Mouse (Mus musculus): ENCODE measurements around the gene Cog5. TPM values are rescaled to one million over a fixed set of nuclear protein-coding genes. Genes with fewer than 3 reads are reported as not detected.

Gene Cog5
- total and polyA plus RNA-seq, 3 experiments = 34.8 to 42.7 (median 39.3) TPM

DNA sequence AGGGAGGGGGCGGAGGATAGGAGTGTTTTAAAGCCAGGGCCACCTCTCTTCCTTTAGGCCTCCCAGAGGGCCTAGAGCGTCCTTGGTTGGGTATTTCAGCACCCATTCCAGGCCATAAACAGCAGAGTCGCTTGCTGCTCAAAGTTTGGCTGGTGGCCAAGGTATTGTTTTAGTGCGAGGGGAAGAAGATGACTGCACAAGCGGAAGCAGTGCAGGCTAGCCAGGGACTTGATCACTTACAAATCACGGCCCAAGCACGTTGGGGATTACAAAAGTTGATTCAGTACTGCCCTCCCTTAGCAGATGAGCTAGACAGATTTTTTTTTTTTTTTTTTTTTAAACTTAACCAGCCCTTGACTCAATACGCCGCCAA is 296.0 kb downstream of the Cog5 start:
- Histone ChIP-seq H3K4me3 (replicated peaks in 1 of 3; ENCODE audit: low read depth in 2 of 3, low read length in 2 of 3, poor library complexity in 1 of 3) (peak overlapping the region in 2 of 3 experiments; percentile 21 to 46), H3K27me3 (replicated peaks) (no peaks in the 10 kb centered on the region), H3K4me2 (ENCODE audit: insufficient read depth, low read depth, poor library complexity, severe bottlenecking) (peak overlapping the region; percentile 96), H3K27ac (ENCODE audit: insufficient read depth, low read depth) (peak overlapping the region; percentile 93), H3K79me2 (replicated peaks; ENCODE audit: control insufficient read depth, extremely low read depth, insufficient read depth, poor library complexity, severe bottlenecking) (peaks cover 31% of the 10 kb centered on the region), H3K9me3 (replicated peaks; ENCODE audit: low read length) (no peaks in the 10 kb centered on the region), H3K9ac (ENCODE audit: insufficient read depth, low read depth) (peak overlapping the region; percentile 89), H3K4me1 (ENCODE audit: control insufficient read depth in 1 of 2, insufficient read depth in 2 of 2) (peaks cover 0 to 33% of the 10 kb centered on the region in 2 experiments; a peak in 3 of 4 replicates), H3K36me3 (replicated peaks in 1 of 2; ENCODE audit: control insufficient read depth in 1 of 2, insufficient read depth in 1 of 2, low read length in 1 of 2) (peaks cover 0 to 6% of the 10 kb centered on the region in 2 experiments)
- no peak for DNase-seq (ENCODE audit: extremely low read depth)
- TF ChIP-seq TCF12 (IDR thresholded peaks at IDR 0.05; ENCODE audit: low read depth, low read length) (no peak), USF2 (conservative IDR thresholded peaks at IDR 0.05; ENCODE audit: low read depth, low read length) (no peak), ELF1 (IDR thresholded peaks at IDR 0.05; ENCODE audit: low read depth, low read length) (peak; percentile 70), SMC3 (IDR thresholded peaks at IDR 0.05; ENCODE audit: low read depth, low read length) (no peak), ZNF384 (IDR thresholded peaks at IDR 0.05; ENCODE audit: low read depth, low read length) (peak; percentile 74), POLR2A (IDR thresholded peaks at IDR 0.05; ENCODE audit: low read depth, low read length) (peak; percentile 29; the same call in 1 of the 2 replicates), NRF1 (IDR thresholded peaks at IDR 0.05; ENCODE audit: low read depth, low read length) (no peak), ZC3H11A (IDR thresholded peaks at IDR 0.05; ENCODE audit: low read depth, low read length) (no peak), JUND (conservative IDR thresholded peaks at IDR 0.05; ENCODE audit: low read depth, low read length) (no peak), BHLHE40 (IDR thresholded peaks at IDR 0.05; ENCODE audit: low read depth, low read length) (peak; percentile 25), MXI1 (IDR thresholded peaks at IDR 0.05; ENCODE audit: low read depth, low read length) (peak; percentile 82), MEF2A (IDR thresholded peaks at IDR 0.05; ENCODE audit: borderline replicate concordance, low read depth, low read length) (peak; percentile 8; the same call in 1 of the 2 replicates), POLR2AphosphoS2 (IDR thresholded peaks at IDR 0.05; ENCODE audit: low read depth, low read length) (0 out of 2 replicates have a peak, but pooled peaks have one; percentile 14), PAX5 (IDR thresholded peaks at IDR 0.05; ENCODE audit: low read length) (no peak), MYC (IDR thresholded peaks at IDR 0.05; ENCODE audit: low read depth, low read length) (no peak), GABPA (IDR thresholded peaks at IDR 0.05; ENCODE audit: insufficient replicate concordance, low read depth, low read length) (no peak), SIN3A (IDR thresholded peaks at IDR 0.05; ENCODE audit: low read length) (no peak), ETS1 (conservative IDR thresholded peaks at IDR 0.05; ENCODE audit: low read depth, low read length) (peak; percentile 59; the same call in 1 of the 2 replicates), ZMIZ1 (IDR thresholded peaks at IDR 0.05; ENCODE audit: low read depth, low read length) (no peak; the same call in 1 of the 2 replicates)
- in situ Hi-C loops (cut with MboI; ENCODE audit: low pct_ligation_motif_present, low pct_unique_long_range_greater_than_20kb, low sequenced_read_pairs) (no loop called here), dilution Hi-C loops (cut with MboI; ENCODE audit: extremely low pct_ligation_motif_present, extremely low pct_unique_long_range_greater_than_20kb, low sequenced_read_pairs) (no loop called here)

GRCm38 (mm10) chr12:31955843-31956242 is 301.2 kb downstream of the Cog5 start:
- Histone ChIP-seq H3K79me2 (replicated peaks; ENCODE audit: control insufficient read depth, extremely low read depth, insufficient read depth, poor library complexity, severe bottlenecking) (no peaks in the 10 kb centered on the region), H3K4me3 (replicated peaks in 1 of 3; ENCODE audit: low read depth in 2 of 3, low read length in 2 of 3, poor library complexity in 1 of 3) (no peak overlapping the region), H3K9ac (ENCODE audit: insufficient read depth, low read depth) (no peak overlapping the region), H3K27me3 (replicated peaks) (no peaks in the 10 kb centered on the region), H3K36me3 (replicated peaks in 1 of 2; ENCODE audit: control insufficient read depth in 1 of 2, insufficient read depth in 1 of 2, low read length in 1 of 2) (no peaks in the 10 kb centered on the region), H3K4me1 (ENCODE audit: control insufficient read depth in 1 of 2, insufficient read depth in 2 of 2) (peaks cover 0 to 29% of the 10 kb centered on the region in 2 experiments; a peak in 3 of 4 replicates), H3K9me3 (replicated peaks; ENCODE audit: low read length) (no peaks in the 10 kb centered on the region), H3K4me2 (ENCODE audit: insufficient read depth, low read depth, poor library complexity, severe bottlenecking) (no peak overlapping the region), H3K27ac (ENCODE audit: insufficient read depth, low read depth) (no peak overlapping the region)
- no peak for DNase-seq (ENCODE audit: extremely low read depth)
- in situ Hi-C loops (cut with MboI; ENCODE audit: low pct_ligation_motif_present, low pct_unique_long_range_greater_than_20kb, low sequenced_read_pairs) (no loop called here), dilution Hi-C loops (cut with MboI; ENCODE audit: extremely low pct_ligation_motif_present, extremely low pct_unique_long_range_greater_than_20kb, low sequenced_read_pairs) (no loop called here)
- TF ChIP-seq RCOR1 (conservative IDR thresholded peaks at IDR 0.05; ENCODE audit: low read depth, low read length) (no peak), GABPA (IDR thresholded peaks at IDR 0.05; ENCODE audit: insufficient replicate concordance, low read depth, low read length) (no peak), SMC3 (IDR thresholded peaks at IDR 0.05; ENCODE audit: low read depth, low read length) (no peak), ETS1 (conservative IDR thresholded peaks at IDR 0.05; ENCODE audit: low read depth, low read length) (no peak), KAT2A (IDR thresholded peaks at IDR 0.05; ENCODE audit: insufficient replicate concordance, low read length) (no peak), NELFE (IDR thresholded peaks at IDR 0.05; ENCODE audit: low read depth, low read length) (no peak), BHLHE40 (IDR thresholded peaks at IDR 0.05; ENCODE audit: low read depth, low read length) (no peak), ZMIZ1 (IDR thresholded peaks at IDR 0.05; ENCODE audit: low read depth, low read length) (no peak), ZNF384 (IDR thresholded peaks at IDR 0.05; ENCODE audit: low read depth, low read length) (no peak), ZKSCAN1 (IDR thresholded peaks at IDR 0.05; ENCODE audit: borderline replicate concordance, low read depth, low read length) (no peak), JUN (IDR thresholded peaks at IDR 0.05; ENCODE audit: insufficient read depth, low read depth, low read length) (no peak), MYC (IDR thresholded peaks at IDR 0.05; ENCODE audit: low read depth, low read length) (no peak), JUND (conservative IDR thresholded peaks at IDR 0.05; ENCODE audit: low read depth, low read length) (no peak), CHD2 (IDR thresholded peaks at IDR 0.05; ENCODE audit: low read length) (no peak), MEF2A (IDR thresholded peaks at IDR 0.05; ENCODE audit: borderline replicate concordance, low read depth, low read length) (no peak), ZC3H11A (IDR thresholded peaks at IDR 0.05; ENCODE audit: low read depth, low read length) (no peak), HCFC1 (IDR thresholded peaks at IDR 0.05; ENCODE audit: low read depth, low read length) (no peak)

Measured in CH12.LX (cell line).